In the genomic region with DNA sequence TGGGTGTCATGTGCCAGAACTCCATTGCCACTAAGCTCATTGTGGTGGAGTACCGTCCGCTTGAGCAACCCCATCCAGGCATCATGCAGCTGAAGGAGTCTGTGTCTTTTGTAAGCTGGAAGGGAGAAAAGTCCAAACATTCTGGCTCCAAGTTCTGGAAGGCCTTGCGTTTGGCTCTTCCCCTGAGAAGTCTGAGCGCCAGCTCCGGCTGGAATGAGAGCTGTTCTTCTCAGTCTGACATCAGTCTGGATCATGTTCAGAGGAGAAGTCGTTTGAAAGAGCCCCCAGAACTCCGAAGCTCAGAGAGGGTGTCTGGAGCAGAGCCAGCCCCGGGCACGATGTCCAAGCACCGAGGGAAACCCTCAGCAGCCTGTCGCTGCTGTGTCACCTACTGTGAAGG, we compare ENCODE assay signal across 10 mouse cellular contexts.
DNase-seq lines count a peak whose midpoint lies in the region; ATAC-seq and TF ChIP-seq lines count a peak whose summit lies in the region.
"Had no signal": no experiment of that assay in that cellular context is flagged by ENCODE, and none has a peak within 500 bp of the region (broad histone marks: within the 10 kb centered on the region; RNA-seq: fewer than 3 reads in every experiment).

No protein-coding gene starts in this region.

- TF ChIP-seq CTCF in gastrocnemius, adult 2 months (IDR thresholded peaks at IDR 0.05): no peak

- H3K27ac ChIP-seq in gastrocnemius, adult 2 months: no peak overlapping the region
- H3K27ac ChIP-seq: limb, embryonic 12.5 days; midbrain, embryonic 12.5 days had no signal

- no peak for ATAC-seq in erythroid progenitor cell, adult 5-6 weeks (replicated peaks; ENCODE audit: low FRiP score, poor library complexity, severe bottlenecking)

- intact Hi-C loops in gastrocnemius, adult 2 months (cut with DNase I): no loop called here
- intact Hi-C loops in left cerebral cortex, postnatal 4 days (cut with DNase I): no loop called here

- H3K4me3 ChIP-seq in gastrocnemius, adult 2 months: no peak overlapping the region
- H3K4me3 ChIP-seq: limb, embryonic 12.5 days; midbrain, embryonic 12.5 days had no signal

- peak; percentile 29 for DNase-seq in layer of hippocampus, adult 11-12 months (ENCODE audit: low spot score)
- no peak for DNase-seq in layer of hippocampus, adult 9-10 months (ENCODE audit: low spot score)
- DNase-seq in cerebellum, adult 11-12 months: peak; percentile 16
- peak; percentile 50 for DNase-seq in gastrocnemius, adult 2 months
- DNase-seq in left cerebral cortex, postnatal 4 days: peak; percentile 76
- DNase-seq in thymus, adult 18-20 months: no peak
- no peak for DNase-seq in kidney, adult 8-10 months

Comparison
In these comparisons a context has a peak if more than half of its experiments do, and no peak if none do; other contexts are left out.
1. DNase-seq: peak in layer of hippocampus, adult 11-12 months (single experiment), cerebellum, adult 11-12 months (single experiment), gastrocnemius, adult 2 months (single experiment) and left cerebral cortex, postnatal 4 days (single experiment); none in layer of hippocampus, adult 9-10 months (single experiment), thymus, adult 18-20 months (0 of 2) and kidney, adult 8-10 months (0 of 2).